Mouse (Mus musculus): ENCODE results near the gene E2f2.

E2f2 gene

GRCm38 (mm10) chr4:136240955-136241354 is 68.8 kb downstream of the E2f2 start:
- WGBS: 78% methylated on average over 8 of the region's 8 CpGs

GRCm38 (mm10) chr4:136242065-136242703 is 70.0 kb downstream of the E2f2 start:
- 60% methylated on average over 8 of the region's 8 CpGs for WGBS

GRCm38 (mm10) chr4:136242728-136243127 is 70.5 kb downstream of the E2f2 start:
- WGBS: 92% methylated on average over 7 of the region's 7 CpGs

GRCm38 (mm10) chr4:136244208-136244607 is 72.0 kb downstream of the E2f2 start:
- WGBS: 89% methylated on average over 7 of the region's 7 CpGs

All from cerebral cortex, adult 2 months (tissue).